Mouse (Mus musculus) layer of hippocampus, adult 11-12 months (tissue): ENCODE data around the gene Omg.

Experiments
- DNase-seq: peaks from one replicate; pipeline ENCODE4 v3.0.0; 2022; ENCODE audit warnings: low spot score

Omg gene

DNA sequence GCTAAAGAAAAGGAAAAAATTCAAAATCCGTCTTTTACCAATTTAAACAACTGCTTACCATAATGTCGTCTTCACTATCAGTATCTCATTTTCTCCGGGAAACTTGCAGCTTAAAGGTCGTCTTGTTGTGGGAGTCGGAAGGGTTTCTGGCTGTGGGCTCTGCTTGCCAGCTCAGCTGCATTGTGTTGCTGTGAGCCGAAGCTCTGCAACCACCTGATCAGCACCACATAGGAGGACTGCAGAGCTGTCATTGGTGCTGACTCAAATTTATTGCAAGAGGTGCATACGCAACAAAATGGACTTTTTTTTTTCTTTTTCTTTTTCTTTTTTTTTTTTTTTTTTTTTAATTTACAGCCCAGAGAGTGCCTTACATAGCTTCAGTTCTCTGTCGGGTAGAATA, at the start of gene Omg:
Gene Omg, minus strand, starts transcription at position 240 of the 400 bp plus-strand sequence.
- peak; percentile 75 for DNase-seq

DNA sequence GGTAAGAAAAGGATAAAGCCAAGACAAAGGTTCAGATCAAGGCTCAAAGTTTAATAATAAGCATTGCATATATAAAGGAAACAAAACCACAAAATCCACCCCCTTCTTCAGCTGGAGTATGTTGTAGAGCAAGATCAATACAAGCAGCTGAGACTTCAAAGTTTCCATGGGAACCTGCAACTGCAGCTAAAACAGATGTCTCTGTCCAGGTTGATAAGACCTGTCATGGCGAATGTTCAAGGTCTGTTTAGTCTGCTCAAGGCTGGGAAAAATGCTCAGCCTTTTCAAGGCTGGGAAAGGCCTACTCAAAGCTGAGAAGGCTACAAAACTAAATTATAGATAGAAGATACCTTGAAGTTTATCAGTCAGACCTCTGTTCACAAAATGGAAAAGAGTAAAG, 48.7 kb upstream of the Omg start:
- DNase-seq: no peak

DNA sequence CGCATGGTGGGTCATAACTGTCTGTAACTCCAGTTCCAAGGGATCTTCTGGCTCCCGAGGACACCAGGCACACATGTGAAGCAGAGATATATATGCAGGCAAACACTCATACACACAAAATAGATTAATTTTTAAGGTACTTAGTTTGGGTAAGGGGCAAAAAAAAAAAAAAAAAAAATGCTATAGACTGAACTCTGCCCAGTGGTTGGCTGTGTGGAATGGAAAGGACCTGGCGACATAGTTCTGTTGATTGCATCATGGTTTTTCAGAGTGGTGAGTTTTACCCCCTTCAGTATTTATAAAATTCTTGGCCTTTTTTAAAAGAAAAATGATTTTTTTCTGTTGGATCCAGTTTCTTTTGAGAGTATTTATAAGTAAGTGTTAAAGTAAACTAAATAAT, 32.4 kb upstream of the Omg start:
- DNase-seq: no peak

DNA sequence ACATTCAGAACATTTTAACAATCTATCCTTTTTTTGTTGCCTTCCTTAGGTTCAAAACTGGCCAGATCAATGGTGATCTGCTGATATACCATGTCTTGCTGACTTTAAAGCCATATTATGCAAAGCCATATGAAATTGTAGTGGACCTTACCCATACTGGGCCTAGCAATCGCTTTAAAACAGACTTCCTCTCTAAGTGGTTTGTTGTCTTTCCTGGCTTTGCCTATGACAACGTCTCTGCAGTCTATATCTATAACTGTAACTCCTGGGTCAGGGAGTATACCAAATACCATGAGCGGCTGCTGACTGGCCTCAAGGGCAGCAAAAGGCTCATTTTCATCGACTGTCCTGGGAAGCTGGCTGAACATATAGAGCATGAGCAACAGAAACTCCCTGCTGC, 31.7 kb upstream of the Omg start:
- DNase-seq: no peak

DNA sequence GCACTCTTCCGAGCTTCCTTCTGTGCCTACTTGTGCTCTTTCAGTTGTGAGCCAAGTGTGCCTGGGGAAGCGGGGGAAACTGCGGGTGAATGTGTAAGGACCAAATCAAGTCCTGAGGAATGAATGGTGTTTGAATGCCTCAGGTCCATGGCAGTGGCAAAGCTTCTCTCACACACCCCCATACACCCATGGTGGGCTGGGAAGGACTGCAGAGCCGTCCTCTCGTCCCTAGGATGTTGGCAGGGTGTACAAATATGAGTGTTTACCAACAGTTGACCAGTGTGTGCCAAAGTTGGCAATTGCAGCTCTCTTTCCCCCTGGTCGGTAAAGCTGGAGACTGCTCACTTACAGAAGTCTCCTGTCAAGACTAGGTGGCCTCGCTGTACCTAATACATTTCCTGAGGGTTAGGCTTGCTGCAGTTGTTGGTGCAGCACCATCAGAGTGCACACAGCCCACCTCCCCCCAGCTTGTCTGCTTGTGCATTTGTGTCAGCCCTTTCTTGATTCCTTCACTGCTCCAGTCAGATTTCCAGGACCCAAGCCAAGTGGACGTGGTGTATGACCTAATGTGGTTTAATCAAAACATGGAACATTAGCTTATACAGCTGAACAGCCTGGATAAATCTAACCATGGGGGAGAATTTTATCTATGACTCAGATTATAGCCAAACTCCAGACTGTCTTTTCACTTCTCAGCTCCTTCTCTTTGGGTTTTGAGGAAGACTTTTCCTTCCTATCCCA, 30.2 kb upstream of the Omg start:
- DNase-seq: no peak

DNA sequence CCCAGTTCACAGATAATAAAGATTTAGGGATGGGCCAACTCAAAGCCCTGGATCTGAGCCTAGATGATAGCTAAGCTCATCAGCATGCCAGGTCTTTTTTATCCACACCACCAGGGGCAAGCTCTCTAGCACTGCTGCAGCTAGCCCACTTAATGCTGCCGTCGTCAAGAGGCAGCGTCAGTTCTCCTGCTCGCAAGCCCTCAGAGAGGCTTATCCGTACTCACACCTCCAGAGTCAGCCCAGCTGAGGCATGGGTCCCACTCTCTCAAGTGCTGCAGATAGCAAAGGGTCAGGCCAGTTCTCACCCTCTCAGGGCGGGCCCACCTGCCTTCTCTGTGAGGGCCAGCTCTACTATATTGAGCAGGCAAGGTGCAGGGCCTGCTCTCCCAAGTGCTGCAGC, 29.4 kb upstream of the Omg start:
- DNase-seq: no peak

DNA sequence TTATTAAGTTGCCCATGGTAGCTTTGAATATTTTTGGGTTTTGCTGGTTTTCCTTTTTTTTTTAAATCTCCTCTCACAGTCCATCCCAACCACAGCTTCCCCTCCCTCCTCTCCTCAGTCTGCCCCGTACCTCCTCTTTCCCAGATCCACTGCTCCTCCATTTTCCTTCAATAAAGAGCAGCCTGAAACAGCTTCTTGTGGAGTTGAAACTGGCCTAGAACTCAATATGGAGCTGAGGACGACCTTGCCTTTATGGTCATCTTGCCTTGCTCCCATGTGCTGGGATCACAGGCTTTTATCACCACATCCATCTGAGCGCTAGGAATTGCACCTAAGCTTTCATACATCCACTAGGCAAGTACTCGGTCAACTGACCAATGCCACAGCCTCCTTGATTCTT, 27.6 kb upstream of the Omg start:
- no peak for DNase-seq

DNA sequence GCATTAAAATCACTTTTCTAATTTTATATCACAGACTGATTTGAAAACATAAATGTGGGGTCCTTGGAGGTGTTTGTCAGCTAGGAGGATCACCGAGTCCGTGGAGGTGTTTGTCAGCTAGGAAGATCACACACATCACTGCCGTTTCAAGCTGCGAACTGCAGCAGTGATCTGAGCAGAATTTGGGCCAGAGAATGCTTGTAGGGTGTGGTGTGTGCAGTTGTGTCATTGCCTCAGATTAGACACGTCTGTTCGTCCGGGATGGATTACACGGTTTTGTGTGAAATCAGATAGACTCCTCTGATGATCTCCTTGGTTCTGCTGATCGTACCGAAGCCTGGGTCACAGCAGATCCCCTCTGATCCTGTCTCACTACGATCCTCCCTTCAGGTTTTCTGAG, 26.9 kb upstream of the Omg start:
- no peak for DNase-seq

DNA sequence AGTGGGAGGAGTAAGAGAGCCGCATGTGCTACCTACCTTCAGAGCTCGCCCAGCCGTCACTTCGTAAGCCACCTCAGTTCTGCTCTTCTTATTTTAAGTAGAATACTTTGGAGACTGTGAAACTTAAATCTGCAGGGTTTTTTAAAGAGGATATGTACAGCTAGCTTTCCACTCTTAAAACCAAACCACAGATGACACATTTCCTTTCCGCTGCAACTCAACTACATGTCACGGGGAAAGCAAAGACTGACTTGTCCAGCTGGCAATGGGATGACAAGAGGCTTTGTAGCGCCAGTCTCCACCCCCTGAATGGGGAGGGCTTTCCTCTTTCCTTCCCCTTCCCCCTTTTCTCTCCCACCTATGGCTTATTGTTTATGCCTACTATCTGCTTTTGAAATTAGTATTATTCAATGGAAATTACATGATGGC, 26.5 kb upstream of the Omg start, which contains the start of the genes Evi2 and Evi2a:
Gene Evi2, minus strand, starts transcription at position 257 of the 429 bp plus-strand sequence.
Gene Evi2a, minus strand, starts transcription at position 277 of the 429 bp plus-strand sequence.
- DNase-seq: peak; percentile 57

DNA sequence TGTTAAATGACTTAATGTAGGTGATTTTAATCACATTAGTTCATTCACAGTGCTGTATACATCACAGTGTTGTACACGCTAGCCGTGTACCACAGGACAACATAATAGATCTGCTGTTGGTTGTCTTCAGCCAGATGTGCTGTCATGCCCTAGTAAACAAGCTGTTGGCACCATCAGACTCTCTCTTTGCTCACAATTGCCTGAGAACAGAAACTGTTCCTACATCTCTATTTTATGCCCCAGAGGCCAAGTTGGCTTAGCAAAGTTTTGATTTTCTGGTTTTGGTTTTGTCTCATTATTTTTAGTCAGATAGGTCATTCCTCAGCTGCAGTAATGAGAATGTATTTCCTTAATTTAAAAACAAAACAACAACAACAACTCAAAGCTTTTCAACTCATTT, 25.9 kb upstream of the Omg start:
- no peak for DNase-seq

DNA sequence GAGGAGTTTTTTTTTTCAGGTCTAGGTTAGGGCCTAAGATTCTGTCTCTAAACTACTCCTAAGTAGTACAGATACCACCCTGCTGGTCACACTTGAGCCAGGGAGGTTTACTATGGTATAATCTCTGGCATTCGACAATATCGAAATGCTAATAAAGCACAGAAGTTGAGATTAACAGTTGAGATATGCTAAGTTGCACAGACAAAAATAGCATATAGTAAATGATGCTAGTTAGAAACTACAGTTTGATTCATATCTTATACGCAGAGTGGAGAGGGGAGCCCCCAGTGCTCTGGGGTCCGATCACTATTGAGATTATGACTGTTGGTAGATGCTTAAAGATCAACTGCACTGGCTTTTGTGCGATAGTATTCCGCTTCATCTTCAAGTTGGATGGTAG, 25.3 kb upstream of the Omg start:
- DNase-seq: no peak

DNA sequence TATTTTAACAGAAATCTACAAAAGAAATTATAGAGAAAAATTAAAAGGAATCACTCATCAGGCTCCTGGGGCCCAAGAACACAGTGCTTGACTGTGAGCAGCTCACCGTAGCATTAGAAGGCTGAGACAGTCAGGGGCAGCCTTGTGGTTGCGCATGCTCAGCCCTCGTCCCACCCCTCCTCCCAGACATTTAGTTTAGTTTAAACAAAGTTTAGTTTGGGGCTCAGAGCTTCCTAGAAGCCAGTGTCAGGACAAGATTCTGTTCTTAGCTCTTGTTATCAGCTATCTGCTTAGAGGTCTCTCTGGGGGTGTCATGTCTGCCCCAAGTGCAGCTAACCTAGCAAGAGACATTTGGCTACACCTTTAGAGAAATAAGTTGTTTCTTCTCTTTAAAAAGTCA, 24.7 kb upstream of the Omg start:
- DNase-seq: no peak

DNA sequence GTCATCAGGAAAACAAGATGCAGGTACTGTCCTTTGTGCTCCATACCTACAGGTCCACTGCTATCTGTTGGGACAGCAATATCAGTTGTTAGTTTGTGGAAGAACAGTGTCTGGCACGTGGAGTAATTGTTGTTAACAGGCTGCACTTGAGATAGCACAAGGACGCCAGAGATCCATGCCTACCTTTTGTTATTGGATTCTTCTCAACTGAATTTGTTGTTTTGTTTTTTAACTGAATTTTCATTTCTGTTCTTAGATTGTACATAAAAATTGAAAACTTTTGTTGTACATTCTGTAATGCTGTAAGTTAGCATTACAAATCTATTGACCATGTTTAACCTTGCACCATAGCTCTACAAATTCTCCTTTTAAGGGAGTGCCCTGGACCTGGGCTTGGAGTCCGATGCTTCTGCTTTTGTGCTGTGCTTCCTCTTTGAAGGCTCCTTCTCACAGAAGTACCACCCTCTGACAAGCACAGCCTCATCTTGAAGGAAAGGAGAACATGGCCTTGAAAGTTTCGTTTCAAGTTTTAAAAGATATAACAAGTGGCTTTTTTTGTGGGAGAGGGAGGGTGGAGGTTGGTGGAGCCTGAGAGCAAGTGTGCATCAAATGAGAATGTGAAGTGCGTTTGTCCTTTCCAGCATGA, 24.0 kb upstream of the Omg start:
- DNase-seq: peak; percentile 29

DNA sequence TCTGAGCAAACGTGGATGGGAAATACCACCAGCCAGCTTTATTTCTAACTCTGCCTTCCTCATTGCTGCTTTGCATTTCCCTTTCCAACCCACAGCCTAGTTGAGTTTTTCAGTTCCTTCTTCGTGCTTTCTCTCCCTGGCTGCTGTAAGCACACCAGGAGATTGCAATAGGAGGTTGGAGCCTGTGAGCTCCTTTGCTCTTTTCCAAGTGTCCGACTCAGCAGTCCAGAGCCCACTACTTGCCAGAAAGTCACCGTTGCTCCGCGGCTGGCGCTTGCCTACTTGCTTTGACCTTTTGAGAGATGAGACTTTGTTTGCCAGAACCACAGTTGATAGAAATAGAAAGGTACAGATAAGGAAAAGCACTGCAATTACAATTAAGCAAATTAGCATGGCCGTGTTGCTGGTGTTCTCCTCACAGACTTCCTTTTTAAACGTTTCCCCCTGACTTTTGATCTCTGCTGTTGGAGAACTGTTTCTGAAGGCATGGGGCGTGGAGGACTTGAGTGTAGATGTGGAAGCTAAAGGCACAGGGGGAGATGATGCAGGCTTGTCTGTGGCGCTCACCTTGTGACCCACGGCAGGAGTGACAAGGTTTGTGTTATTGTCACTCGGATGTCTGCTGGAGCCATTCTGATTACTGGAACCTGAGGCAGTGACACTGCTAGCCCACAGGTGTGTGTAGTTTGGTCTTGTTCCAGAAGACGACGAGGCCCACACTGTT, 23.3 kb upstream of the Omg start:
- peak; percentile 41 for DNase-seq

DNA sequence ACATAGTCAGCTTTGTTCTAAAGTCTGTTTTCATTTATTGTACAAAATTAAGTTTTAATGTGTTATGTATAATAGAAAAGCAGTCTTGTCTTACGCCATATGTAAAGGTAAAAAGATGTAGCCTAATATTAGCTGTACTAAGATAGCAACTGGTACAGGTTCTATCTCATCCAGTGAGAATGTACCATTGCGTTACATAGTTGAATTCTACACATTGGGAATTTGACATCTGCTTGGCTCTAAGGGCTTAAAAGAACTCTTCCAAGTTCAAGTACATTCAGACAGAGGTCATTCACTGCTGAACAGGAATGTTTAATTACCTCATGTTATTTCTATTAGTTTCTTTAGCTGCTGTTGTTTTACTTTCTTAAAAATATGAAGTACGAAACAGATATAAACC, 22.7 kb upstream of the Omg start:
- DNase-seq: no peak

DNA sequence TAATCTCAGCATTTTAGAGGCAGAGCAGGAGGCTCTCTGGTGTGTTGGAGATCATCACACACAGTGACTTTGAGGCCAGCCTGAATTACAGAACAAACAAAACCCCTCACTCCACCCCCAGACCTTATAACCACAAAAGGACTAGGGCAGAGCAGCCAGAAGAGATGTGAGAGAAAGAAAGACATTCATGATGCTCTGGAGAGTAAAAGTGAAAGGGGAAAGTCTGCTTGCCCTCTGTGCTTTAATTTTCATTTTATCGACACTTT, 20.4 kb upstream of the Omg start:
- DNase-seq: no peak

DNA sequence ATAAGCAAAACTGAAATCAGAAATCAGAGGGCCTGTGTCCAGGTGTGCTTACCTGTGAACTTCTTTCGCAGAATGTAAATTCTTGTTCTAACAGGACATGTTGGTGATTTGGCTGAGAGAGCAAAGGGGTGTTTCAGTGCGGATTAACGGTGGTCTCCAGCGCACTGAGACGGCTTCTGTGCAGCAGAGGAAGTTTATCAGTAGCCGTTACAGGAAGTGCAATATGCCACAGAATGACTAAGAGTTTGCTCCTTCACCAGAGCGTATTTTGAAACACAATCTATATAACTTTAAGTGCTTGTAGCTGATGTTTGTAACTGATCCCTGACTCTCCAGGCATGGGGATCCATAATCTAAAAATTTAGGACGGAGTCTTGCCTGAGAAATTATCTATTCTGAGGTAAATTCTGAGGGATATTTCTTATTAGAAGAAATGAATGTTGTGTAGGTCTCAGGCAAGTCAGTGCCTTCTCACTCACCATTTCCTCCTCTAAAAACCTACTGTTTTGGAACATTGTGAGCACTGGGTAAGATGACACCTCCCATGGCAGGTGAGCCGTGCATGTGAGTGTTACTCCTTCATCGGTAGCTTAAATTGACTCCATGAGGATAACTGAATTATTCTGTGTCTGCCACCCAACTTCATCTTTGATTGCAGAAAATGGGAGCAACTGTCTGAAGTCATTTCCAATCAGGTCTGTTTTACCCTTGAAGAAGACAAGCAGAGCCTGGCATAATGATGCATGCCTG, 19.9 kb upstream of the Omg start, which contains the start of gene Evi2b:
Gene Evi2b, minus strand, starts transcription at position 203 of the 750 bp plus-strand sequence.
- no peak for DNase-seq

DNA sequence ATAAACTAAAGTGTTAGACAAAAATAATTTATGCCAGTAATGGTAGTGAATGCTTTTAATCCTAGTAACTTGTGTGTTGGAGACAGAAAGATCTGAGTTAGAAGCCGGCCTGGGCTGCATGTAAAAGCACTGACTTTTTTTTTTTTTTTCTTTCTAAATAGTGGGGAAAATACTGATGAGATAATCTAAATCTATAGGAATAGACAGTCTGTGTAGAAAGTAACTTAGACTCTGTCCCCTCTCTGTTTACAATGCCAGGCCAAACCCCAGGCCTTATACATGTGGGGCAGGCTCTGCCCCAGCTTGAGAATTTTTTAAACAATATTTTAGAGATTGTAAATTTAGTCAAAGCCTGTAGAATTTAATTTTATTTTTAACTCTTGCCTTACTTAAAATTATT, 19.1 kb upstream of the Omg start:
- no peak for DNase-seq

DNA sequence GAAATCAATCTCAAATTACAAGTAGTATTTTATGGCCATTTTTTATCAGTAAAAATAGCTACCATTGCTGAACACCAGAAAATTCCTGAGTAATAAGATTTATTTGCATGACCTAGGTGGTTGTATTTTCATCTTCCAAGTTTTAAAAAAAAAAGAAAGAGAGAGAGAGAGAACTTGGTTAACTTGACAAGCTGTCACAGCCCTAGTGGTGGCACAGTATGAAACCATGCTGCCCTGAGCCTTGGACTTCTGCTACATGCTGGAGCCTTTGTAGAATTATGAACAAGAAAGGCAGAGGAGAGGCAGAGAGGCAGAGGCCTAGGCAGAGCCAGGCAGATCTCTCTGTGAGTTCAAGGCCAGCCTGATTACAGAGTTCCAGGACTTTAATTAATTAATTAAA, 18.0 kb upstream of the Omg start:
- DNase-seq: no peak

DNA sequence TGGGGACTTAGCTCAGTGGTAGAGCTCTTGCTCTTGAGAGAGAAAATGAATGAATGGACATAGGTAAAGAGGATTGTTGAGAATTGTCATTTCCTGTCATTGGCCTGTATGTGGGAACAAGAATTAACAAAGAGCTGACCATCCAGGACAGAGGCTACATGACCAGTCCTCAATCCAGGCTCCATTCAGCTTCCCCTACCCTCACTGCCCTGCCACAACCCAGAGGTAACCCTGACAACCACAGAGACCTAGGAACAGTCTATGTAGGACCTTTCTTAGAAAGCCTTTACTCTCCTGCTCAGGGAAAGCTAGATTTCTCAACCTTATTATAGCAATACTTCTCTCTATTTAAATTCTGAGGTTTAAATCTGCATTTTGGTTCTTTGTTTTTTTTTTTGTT, 16.9 kb upstream of the Omg start:
- DNase-seq: no peak

DNA sequence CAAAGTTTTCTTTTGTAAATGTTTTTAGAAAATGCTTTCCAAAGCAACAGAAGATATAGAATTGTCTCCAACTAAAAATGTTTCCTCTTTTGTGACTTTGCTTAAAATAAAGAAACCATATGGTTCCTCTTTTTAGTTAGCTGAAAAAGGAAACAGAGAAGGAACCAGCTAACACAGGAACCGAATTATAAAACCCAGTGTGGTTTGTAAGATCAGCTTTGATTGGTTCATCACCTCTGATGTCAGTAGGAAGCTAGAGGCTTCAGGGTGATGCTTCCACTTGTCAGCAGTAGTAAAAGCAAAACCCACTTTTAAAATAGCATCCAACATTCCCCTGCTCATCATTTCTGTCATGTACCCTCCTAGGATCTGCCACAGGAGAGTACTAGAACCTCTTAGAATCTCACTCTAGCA, 16.0 kb upstream of the Omg start:
- DNase-seq: peak; percentile 50

DNA sequence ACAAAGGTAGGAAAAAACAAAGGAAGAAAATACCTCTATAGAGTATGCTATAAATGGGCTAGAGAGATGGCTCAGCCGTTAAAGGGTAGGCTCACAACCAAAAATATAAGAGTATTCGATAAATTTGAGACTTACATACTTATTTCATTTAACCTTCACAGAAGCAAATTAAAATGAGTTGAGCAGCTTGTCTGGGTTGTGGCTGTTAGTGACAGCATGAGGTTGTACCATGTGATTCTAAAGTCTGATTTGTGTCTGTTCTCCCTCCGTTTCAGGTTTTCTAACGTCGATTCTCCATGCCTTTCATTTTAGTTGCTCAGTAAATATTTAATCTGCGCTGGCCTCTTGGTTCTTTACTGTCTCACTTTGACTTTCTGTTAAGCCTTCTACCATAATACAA, 15.4 kb upstream of the Omg start:
- no peak for DNase-seq

DNA sequence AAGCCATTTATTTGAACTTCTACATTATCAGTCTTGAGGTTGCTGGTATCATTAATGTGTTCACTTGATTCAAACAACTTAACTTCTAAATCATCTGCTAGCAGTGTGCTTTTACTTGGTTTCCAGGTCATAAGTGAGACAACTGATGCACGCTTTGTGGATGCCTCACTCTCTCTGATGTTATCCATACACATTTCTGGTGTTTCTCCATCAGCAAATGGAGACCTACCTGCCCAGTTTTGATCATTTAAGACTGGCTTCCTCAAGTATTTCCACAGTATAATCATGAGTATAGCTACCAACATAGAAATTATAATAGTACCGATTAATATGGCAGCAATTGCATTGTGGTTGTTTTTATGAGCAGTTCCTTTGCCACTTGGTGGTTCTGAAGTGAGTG, 11.9 kb upstream of the Omg start:
- DNase-seq: no peak
